Comparison of ENCODE assay signal across 8 mouse cellular contexts in the genomic region with DNA sequence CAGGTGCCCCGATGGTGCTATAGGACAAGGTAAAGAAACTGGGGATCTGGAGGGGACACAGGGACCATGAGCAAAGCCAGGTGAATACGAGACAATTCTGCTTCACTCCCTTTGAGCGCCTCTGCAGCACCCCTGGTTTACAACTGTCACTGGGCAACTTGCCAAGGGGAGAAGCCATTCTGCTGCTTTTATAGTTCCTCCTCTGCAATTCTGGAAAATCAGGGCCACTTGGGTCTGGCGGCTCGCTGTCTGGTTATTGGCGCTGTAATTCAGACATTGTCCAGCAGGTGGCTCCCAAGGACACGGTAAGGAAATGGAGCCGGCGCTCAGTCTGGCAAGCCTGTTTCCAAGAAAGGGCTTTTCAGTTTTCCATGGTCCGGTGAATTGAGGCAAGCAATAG. TPM values are rescaled to one million over a fixed set of nuclear protein-coding genes. Genes with fewer than 3 reads are reported as not detected.
A peak's percentile ranks its signal among the peaks of the same experiment; 100 is the strongest.
DNase-seq lines count a peak whose midpoint lies in the region; ATAC-seq and TF ChIP-seq lines count a peak whose summit lies in the region.

No protein-coding gene starts in this region.

- DNase-seq in heart, adult 18-20 months, result peak; percentile 84 to 96
- peak; percentile 63 for DNase-seq in c-Kit-positive CD71-positive TER-119-negative erythroid progenitor cells, embryonic 14.5 days (ENCODE audit: low read depth)
- peak; percentile 92 to 94 for DNase-seq in frontal cortex, postnatal 25 days (ENCODE audit: low spot score in 2 of 2)
- peak; percentile 91 for DNase-seq in limb, embryonic 10.5 days (ENCODE audit: low spot score)

- H3K9ac ChIP-seq in heart, embryonic 12.5 days, result no peak overlapping the region
- H3K9ac ChIP-seq in intestine, postnatal 0 days (ENCODE audit: low read depth, low read length), result no peak overlapping the region
- no peak overlapping the region for H3K9ac ChIP-seq in neural tube, embryonic 14.5 days (replicated peaks; ENCODE audit: low read depth, low read length)

- no peaks in the 10 kb centered on the region for H3K36me3 ChIP-seq in heart, embryonic 12.5 days
- no peaks in the 10 kb centered on the region for H3K36me3 ChIP-seq in intestine, postnatal 0 days (ENCODE audit: control insufficient read depth, insufficient read depth)
- H3K36me3 ChIP-seq in limb, embryonic 10.5 days, result no peaks in the 10 kb centered on the region
- no peaks in the 10 kb centered on the region for H3K36me3 ChIP-seq in neural tube, embryonic 14.5 days (ENCODE audit: control insufficient read depth, insufficient read depth, low read length)
- no peaks in the 10 kb centered on the region for H3K36me3 ChIP-seq in testis, adult 2 months (ENCODE audit: control insufficient read depth, insufficient read depth, low read length)

- no peak for ATAC-seq in heart, embryonic 12.5 days (ENCODE audit: insufficient number of reproducible peaks, low FRiP score)
- peak; percentile 58 for ATAC-seq in intestine, postnatal 0 days
- peak; percentile 31; the same call in 1 of the 2 replicates for ATAC-seq in neural tube, embryonic 14.5 days (ENCODE audit: low read depth)

- no peak for TF ChIP-seq POLR2A in testis, adult 2 months (IDR thresholded peaks at IDR 0.05; ENCODE audit: control insufficient read depth, low read depth, low read length)

- H3K27me3 ChIP-seq in heart, embryonic 12.5 days (replicated peaks), result peaks cover 46% of the 10 kb centered on the region
- peaks cover 34% of the 10 kb centered on the region for H3K27me3 ChIP-seq in intestine, postnatal 0 days (replicated peaks; ENCODE audit: control insufficient read depth, insufficient read depth, low read length)
- H3K27me3 ChIP-seq in limb, embryonic 10.5 days (ENCODE audit: low read depth, poor library complexity, severe bottlenecking), result peaks cover 56% of the 10 kb centered on the region
- H3K27me3 ChIP-seq in neural tube, embryonic 14.5 days (ENCODE audit: control insufficient read depth, insufficient read depth, low read length), result peaks cover 40% of the 10 kb centered on the region
- no peaks in the 10 kb centered on the region for H3K27me3 ChIP-seq in testis, adult 2 months (ENCODE audit: control insufficient read depth, insufficient read depth, low read length)

- H3K4me2 ChIP-seq in heart, embryonic 12.5 days, result no peak overlapping the region
- no peak overlapping the region for H3K4me2 ChIP-seq in intestine, postnatal 0 days (replicated peaks; ENCODE audit: low read depth)
- no peak overlapping the region for H3K4me2 ChIP-seq in neural tube, embryonic 14.5 days (ENCODE audit: low read depth, low read length)

- H3K4me3 ChIP-seq in heart, embryonic 12.5 days, result no peak overlapping the region
- no peak overlapping the region for H3K4me3 ChIP-seq in intestine, postnatal 0 days (ENCODE audit: low read depth, low read length)
- H3K4me3 ChIP-seq in limb, embryonic 10.5 days, result no peak overlapping the region
- H3K4me3 ChIP-seq in neural tube, embryonic 14.5 days (ENCODE audit: low read depth, low read length), result no peak overlapping the region
- no peak overlapping the region; the same call in 1 of the 2 replicates for H3K4me3 ChIP-seq in testis, adult 2 months (ENCODE audit: control insufficient read depth, low read depth, low read length)

- H3K27ac ChIP-seq in heart, embryonic 12.5 days (ENCODE audit: poor library complexity, severe bottlenecking), result no peak overlapping the region
- no peak overlapping the region for H3K27ac ChIP-seq in intestine, postnatal 0 days (ENCODE audit: low read depth, low read length)
- H3K27ac ChIP-seq in limb, embryonic 10.5 days, result no peak overlapping the region
- no peak overlapping the region for H3K27ac ChIP-seq in neural tube, embryonic 14.5 days (ENCODE audit: low read depth, low read length)
- H3K27ac ChIP-seq in testis, adult 2 months (ENCODE audit: control insufficient read depth, insufficient read depth, low read depth, low read length), result no peak overlapping the region

- 12% methylated on average over 10 of the region's 10 CpGs for WGBS in heart, embryonic 12.5 days
- WGBS in intestine, postnatal 0 days, result 5% methylated on average over 10 of the region's 10 CpGs
- WGBS in limb, embryonic 10.5 days, result 14% methylated on average over 10 of the region's 10 CpGs
- WGBS in neural tube, embryonic 14.5 days, result 10% methylated on average over 10 of the region's 10 CpGs

- no peaks in the 10 kb centered on the region for H3K9me3 ChIP-seq in heart, embryonic 12.5 days (replicated peaks)
- H3K9me3 ChIP-seq in intestine, postnatal 0 days (ENCODE audit: control insufficient read depth), result no peaks in the 10 kb centered on the region
- no peaks in the 10 kb centered on the region for H3K9me3 ChIP-seq in limb, embryonic 10.5 days (replicated peaks)
- H3K9me3 ChIP-seq in neural tube, embryonic 14.5 days (ENCODE audit: control insufficient read depth, low read length), result no peaks in the 10 kb centered on the region

- H3K4me1 ChIP-seq in heart, embryonic 12.5 days (replicated peaks), result peaks cover 23% of the 10 kb centered on the region
- H3K4me1 ChIP-seq in intestine, postnatal 0 days (replicated peaks; ENCODE audit: control insufficient read depth, insufficient read depth, low read length), result no peaks in the 10 kb centered on the region
- H3K4me1 ChIP-seq in limb, embryonic 10.5 days, result peaks cover 29% of the 10 kb centered on the region
- H3K4me1 ChIP-seq in neural tube, embryonic 14.5 days (ENCODE audit: control insufficient read depth, insufficient read depth, low read length), result peaks cover 11% of the 10 kb centered on the region; the same call in 1 of the 2 replicates
- peaks cover 16% of the 10 kb centered on the region for H3K4me1 ChIP-seq in testis, adult 2 months (ENCODE audit: control insufficient read depth, insufficient read depth, low read length)

- peak; percentile 95 for TF ChIP-seq CTCF in intestine, postnatal 0 days (IDR thresholded peaks at IDR 0.05; ENCODE audit: low read depth)
- TF ChIP-seq CTCF in testis, adult 2 months (IDR thresholded peaks at IDR 0.05; ENCODE audit: control insufficient read depth, insufficient read depth, insufficient replicate concordance, low read depth, low read length), result peak; percentile 95

RNA-seq across cellular contexts. Expression of gene H6pd, which starts 26.5 kb away (rescaled TPM):
- total RNA-seq in heart, adult 18-20 months (2021), result 10 to 100 TPM; 35.4 to 48.7 TPM
- 11.4 and 12.7 TPM in 2 replicates for polyA plus RNA-seq in heart, embryonic 12.5 days (2016; fragmentation: Nextera tagmentation; extraction: Ambion mirVana)
- 33.1 and 37.5 TPM in 2 replicates for polyA plus RNA-seq in intestine, postnatal 0 days (2015; fragmentation: Nextera tagmentation; extraction: Ambion mirVana)
- 4.5 and 5.6 TPM in 2 replicates for polyA plus RNA-seq in limb, embryonic 10.5 days (2016; fragmentation: Nextera tagmentation; extraction: Ambion mirVana)
- polyA plus RNA-seq in neural tube, embryonic 14.5 days (2014; fragmentation: Nextera tagmentation; extraction: Ambion mirVana), result 2.0 and 3.3 TPM in 2 replicates
- polyA plus RNA-seq in testis, adult 2 months (2012; rRNA removed), result 7.2 and 7.3 TPM in 2 replicates

RNA-seq across cellular contexts. Expression of gene Gpr157, which starts 51.9 kb away (rescaled TPM):
- total RNA-seq in heart, adult 18-20 months (2021), result 10 to 100 TPM; 36.5 to 43.7 TPM
- 2.1 and 2.2 TPM in 2 replicates for polyA plus RNA-seq in heart, embryonic 12.5 days (2016; fragmentation: Nextera tagmentation; extraction: Ambion mirVana)
- 2.5 and 3.2 TPM in 2 replicates for polyA plus RNA-seq in intestine, postnatal 0 days (2015; fragmentation: Nextera tagmentation; extraction: Ambion mirVana)
- 0.28 and 0.75 TPM in 2 replicates for polyA plus RNA-seq in limb, embryonic 10.5 days (2016; fragmentation: Nextera tagmentation; extraction: Ambion mirVana)
- polyA plus RNA-seq in neural tube, embryonic 14.5 days (2014; fragmentation: Nextera tagmentation; extraction: Ambion mirVana), result 0.16 and 0.33 TPM in 2 replicates
- polyA plus RNA-seq in testis, adult 2 months (2012; rRNA removed), result 0.96 and 1.3 TPM in 2 replicates
